Mouse (Mus musculus) liver, embryonic 14.5 days (tissue): ENCODE data around the gene Pcyt2.

ENCODE experiments used
- CTCF ChIP-seq: IDR thresholded peaks from 2 replicates; pipeline ENCODE4 v1.5.1; 2016; ENCODE audit warnings: antibody characterized with exemption, low read depth, control low read depth
- EP300 ChIP-seq: IDR thresholded peaks from 2 replicates; pipeline ENCODE4 v1.6.1; 2016; ENCODE audit warnings: antibody characterized with exemption, low read depth

DNA sequence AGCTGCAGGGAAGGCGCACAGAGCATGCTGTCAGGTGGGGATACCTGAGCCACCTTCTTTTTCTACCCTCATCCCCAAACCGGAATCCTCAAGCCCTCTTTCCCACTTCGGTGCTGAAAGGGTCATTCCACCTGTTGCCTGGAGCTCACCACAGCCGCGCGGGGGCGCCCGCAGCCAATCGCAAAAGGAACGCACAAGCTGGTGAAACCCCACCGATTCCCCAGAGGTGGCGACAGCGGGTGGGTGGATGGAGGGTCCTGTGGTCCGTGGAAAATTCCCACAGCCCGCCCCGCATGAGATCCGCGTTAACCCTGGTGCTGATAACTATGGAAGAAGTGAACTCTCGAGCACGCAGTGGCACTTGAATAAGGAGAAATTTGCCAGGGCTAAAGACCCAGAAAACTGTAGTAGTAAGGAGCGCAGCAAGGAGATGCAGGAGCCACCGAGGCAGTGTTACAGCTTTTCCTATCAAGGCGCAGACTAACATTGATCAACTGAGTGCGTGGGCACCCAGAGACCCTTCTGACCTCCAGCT is 41.2 kb upstream of the Pcyt2 start:
- TF ChIP-seq EP300 (no peak), CTCF (peak; percentile 92)
